Mouse (Mus musculus): ENCODE data around the gene 3425401B19Rik. TPM values are rescaled to one million over a fixed set of nuclear protein-coding genes. Genes with fewer than 3 reads are reported as not detected.

Gene 3425401B19Rik
- polyA plus RNA-seq, 1 experiment = 0.07 TPM

DNA sequence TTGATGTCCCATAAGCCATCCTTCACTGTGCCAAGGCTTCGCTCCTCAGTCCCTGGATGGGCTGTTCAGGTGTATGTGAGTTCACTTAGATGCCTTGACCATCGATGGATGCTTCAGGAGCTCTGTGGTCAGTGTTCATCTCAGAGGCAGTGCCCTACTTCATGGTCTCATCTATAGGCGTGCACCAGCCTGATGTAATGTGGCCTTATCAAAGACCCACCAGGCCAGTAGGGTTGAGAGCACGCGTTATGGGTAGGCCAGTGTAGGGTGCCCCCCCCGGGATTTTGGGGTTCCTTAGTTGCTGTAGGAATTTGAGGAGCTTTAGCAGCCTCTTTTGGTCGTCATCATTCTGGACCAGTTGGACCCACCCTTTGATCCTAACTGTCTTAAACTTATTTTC, 60.3 kb downstream of the 3425401B19Rik start:
- TF ChIP-seq POLR2A (IDR thresholded peaks at IDR 0.05; ENCODE audit: control insufficient read depth, low read depth, low read length) (no peak), CTCF (IDR thresholded peaks at IDR 0.05; ENCODE audit: control insufficient read depth, insufficient read depth, insufficient replicate concordance, low read depth, low read length) (no peak)
- Histone ChIP-seq H3K36me3 (ENCODE audit: control insufficient read depth, insufficient read depth, low read length) (no peaks in the 10 kb centered on the region), H3K27ac (ENCODE audit: control insufficient read depth, insufficient read depth, low read depth, low read length) (no peak overlapping the region), H3K27me3 (ENCODE audit: control insufficient read depth, insufficient read depth, low read length) (no peaks in the 10 kb centered on the region), H3K4me1 (ENCODE audit: control insufficient read depth, insufficient read depth, low read length) (no peaks in the 10 kb centered on the region), H3K4me3 (ENCODE audit: control insufficient read depth, low read depth, low read length) (no peak overlapping the region)

DNA sequence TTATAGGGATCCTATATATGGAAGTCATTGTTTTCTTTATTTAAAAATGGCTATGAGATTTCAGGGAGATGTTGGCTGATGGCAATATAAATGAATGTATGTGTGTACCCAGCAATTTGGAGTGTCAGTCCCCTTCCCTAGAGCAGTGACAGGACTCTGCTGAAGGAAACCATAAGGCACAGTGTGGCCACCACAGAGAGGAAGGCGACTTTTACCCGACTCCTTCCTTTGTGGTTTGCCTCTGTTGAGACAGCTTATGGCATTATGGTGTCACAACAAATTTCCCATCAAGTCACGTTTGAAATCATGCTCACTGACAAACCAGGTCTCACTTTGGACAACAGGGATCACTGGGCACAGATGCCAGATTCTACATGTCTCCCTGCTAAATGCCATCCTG, 60.8 kb downstream of the 3425401B19Rik start:
- no peaks in the 10 kb centered on the region for H3K4me1 ChIP-seq (ENCODE audit: control insufficient read depth, insufficient read depth, low read length)
- H3K36me3 ChIP-seq (ENCODE audit: control insufficient read depth, insufficient read depth, low read length) = no peaks in the 10 kb centered on the region

DNA sequence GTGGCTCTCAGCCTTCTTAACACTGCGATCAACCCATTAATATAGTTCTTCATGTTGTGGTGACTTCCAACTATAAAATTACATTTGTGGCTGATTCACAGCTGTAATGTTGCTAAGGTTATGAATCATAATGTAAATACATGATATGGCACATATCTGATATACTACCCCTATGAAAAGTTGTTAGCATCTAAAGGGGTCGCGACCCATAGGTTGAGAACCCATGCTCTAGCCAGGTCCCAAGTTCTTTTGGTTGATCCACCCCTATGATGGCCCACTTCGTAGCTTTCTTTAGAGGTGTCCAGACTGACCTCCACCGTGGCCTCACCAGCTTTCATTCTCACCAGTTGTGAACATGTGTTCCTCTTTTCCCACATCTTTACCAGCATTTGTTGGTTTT, 67.8 kb downstream of the 3425401B19Rik start:
- Histone ChIP-seq H3K27ac (ENCODE audit: control insufficient read depth, insufficient read depth, low read depth, low read length) (no peak overlapping the region), H3K27me3 (ENCODE audit: control insufficient read depth, insufficient read depth, low read length) (no peaks in the 10 kb centered on the region), H3K4me3 (ENCODE audit: control insufficient read depth, low read depth, low read length) (no peak overlapping the region), H3K36me3 (ENCODE audit: control insufficient read depth, insufficient read depth, low read length) (no peaks in the 10 kb centered on the region), H3K4me1 (ENCODE audit: control insufficient read depth, insufficient read depth, low read length) (no peaks in the 10 kb centered on the region)
- no peak for TF ChIP-seq POLR2A (IDR thresholded peaks at IDR 0.05; ENCODE audit: control insufficient read depth, low read depth, low read length)
- TF ChIP-seq CTCF (IDR thresholded peaks at IDR 0.05; ENCODE audit: control insufficient read depth, insufficient read depth, insufficient replicate concordance, low read depth, low read length) = no peak

More for the DNA sequence above, 60.8 kb downstream of the 3425401B19Rik start:
- TF ChIP-seq POLR2A (IDR thresholded peaks at IDR 0.05; ENCODE audit: control insufficient read depth, low read depth, low read length) = no peak
- TF ChIP-seq CTCF (IDR thresholded peaks at IDR 0.05; ENCODE audit: control insufficient read depth, insufficient read depth, insufficient replicate concordance, low read depth, low read length) = no peak
- Histone ChIP-seq H3K27me3 (ENCODE audit: control insufficient read depth, insufficient read depth, low read length) (no peaks in the 10 kb centered on the region), H3K4me3 (ENCODE audit: control insufficient read depth, low read depth, low read length) (no peak overlapping the region), H3K27ac (ENCODE audit: control insufficient read depth, insufficient read depth, low read depth, low read length) (no peak overlapping the region)

DNA sequence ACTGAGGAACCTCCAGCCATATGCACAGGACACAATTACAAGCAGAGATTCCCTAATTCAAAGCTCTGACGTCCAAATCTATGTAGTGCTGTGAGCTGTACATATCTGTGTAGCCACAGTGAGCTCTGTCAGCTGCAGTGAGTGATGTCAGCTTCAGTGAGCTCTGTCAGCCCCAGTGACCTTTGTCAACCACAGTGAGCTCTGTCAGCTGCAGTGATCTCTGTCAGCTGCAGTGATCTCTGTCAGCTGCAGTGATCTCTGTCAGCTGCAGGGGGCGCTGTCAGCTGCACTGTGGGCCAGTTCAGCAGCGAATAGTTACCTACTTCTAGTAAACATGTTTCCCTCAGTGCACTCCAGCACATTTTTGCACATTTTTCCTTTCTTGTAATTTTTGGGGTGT, 75.7 kb downstream of the 3425401B19Rik start:
- Histone ChIP-seq H3K27ac (ENCODE audit: control insufficient read depth, insufficient read depth, low read depth, low read length) (no peak overlapping the region), H3K4me3 (ENCODE audit: control insufficient read depth, low read depth, low read length) (no peak overlapping the region), H3K27me3 (ENCODE audit: control insufficient read depth, insufficient read depth, low read length) (no peaks in the 10 kb centered on the region), H3K4me1 (ENCODE audit: control insufficient read depth, insufficient read depth, low read length) (no peaks in the 10 kb centered on the region), H3K36me3 (ENCODE audit: control insufficient read depth, insufficient read depth, low read length) (no peaks in the 10 kb centered on the region)
- TF ChIP-seq POLR2A (IDR thresholded peaks at IDR 0.05; ENCODE audit: control insufficient read depth, low read depth, low read length) = no peak
- peak; percentile 89 for TF ChIP-seq CTCF (IDR thresholded peaks at IDR 0.05; ENCODE audit: control insufficient read depth, insufficient read depth, insufficient replicate concordance, low read depth, low read length)

Other genes starting within 250 kb of the 3425401B19Rik start
- 3.0 and 3.1 TPM in 2 replicates for gene Slc18a3, start 220.4 kb downstream of the 3425401B19Rik start, polyA plus RNA-seq (2012; rRNA removed)
- gene Chat, start 219.3 kb downstream of the 3425401B19Rik start, polyA plus RNA-seq (2012; rRNA removed) = 0.05 and 0.10 TPM in 2 replicates
- gene Ercc6, start 171.8 kb downstream of the 3425401B19Rik start, polyA plus RNA-seq (2012; rRNA removed) = 5.5 and 8.0 TPM in 2 replicates
- not detected in 2 replicates for gene Prrxl1, start 85.9 kb downstream of the 3425401B19Rik start, polyA plus RNA-seq (2012; rRNA removed)
- gene Tmem273, start 100.7 kb upstream of the 3425401B19Rik start, polyA plus RNA-seq (2012; rRNA removed) = not detected in 2 replicates
- gene Fam170b, start 148.7 kb upstream of the 3425401B19Rik start, polyA plus RNA-seq (2012; rRNA removed) = 211 and 224 TPM in 2 replicates
- 4.5 and 5.9 TPM in 2 replicates for gene Vstm4, start 171.5 kb upstream of the 3425401B19Rik start, polyA plus RNA-seq (2012; rRNA removed)

Data from testis, adult 2 months (tissue).